Mouse (Mus musculus) lung, adult 2 months (tissue): Measurements from ENCODE around the gene Greb1.

Experiments used
- CTCF ChIP-seq: fragments of 200-500 bp; IDR thresholded peaks from 2 replicates; pipeline ENCODE4 v1.5.1; 2011; ENCODE audit warnings: mild to moderate bottlenecking, low read length, control low read depth; ENCODE audit not compliant: insufficient read depth
- POLR2A ChIP-seq: fragments of 200-500 bp; IDR thresholded peaks from 2 replicates; pipeline ENCODE4 v1.6.1; 2011; ENCODE audit warnings: low read depth, mild to moderate bottlenecking, control low read depth, low read length, borderline replicate concordance; ENCODE audit errors: extremely low read depth

DNA sequence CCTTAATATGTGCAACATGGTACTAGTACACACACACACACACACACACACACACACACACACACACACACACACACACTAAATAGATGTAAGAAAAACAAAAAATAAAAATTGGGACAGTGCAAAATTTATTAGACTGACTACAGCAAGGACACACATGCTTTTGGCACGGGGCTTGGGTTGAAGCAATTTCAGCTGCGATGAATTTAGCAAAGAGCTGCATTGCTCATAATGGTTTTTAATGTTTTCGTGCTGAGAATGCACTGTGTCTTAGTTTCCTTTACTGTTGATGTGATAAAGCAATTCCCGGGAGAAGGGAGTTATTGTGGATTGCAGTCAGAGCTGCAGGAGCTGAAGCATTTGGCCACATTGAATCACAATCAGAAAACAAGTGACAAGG, 37.1 kb upstream of the Greb1 start:
- TF ChIP-seq POLR2A, result no peak
- no peak for TF ChIP-seq CTCF
